Mouse (Mus musculus): ENCODE results near the gene Mapk12. TPM values are rescaled to one million over a fixed set of nuclear protein-coding genes. Genes with fewer than 3 reads are reported as not detected.

Mapk12 gene
- polyA plus RNA-seq, 1 experiment from 2014 or later: 23.0 TPM

DNA sequence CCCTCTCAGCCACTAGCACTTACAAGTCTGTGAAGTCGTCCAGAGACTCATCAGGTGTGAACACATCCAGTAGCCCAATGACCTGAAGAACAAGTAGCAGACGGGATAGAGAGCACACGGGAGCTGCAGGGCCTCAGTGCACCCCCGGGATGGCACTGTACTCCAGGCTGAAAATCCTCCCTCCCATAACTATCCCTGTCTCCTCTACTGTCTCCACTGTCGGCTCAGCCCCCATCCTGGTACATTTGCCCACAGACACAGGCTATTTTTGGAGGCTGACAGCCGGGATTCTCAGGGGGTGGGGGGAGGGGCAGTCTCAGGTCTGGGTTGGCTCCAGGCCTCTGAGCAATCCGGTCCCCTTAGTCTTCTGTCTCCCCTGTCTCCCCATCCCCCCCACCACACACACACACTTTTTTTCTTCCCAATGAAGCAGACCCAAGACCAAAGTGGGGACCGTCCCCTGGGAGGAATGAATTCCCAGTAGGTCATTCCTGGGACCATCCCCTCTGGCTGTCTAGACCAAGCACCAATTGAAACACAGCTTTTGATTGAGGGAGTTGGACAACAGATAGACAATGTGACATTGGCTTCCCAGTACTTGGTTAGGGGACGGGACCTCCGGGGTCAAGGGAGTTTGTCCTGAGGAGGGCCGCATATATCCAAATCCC lies 3.0 kb downstream of the Mapk12 start:
- no peak; the same call in 1 of the 2 replicates for ATAC-seq (ENCODE audit: insufficient number of reproducible peaks, insufficient read depth, low FRiP score, low read depth)
- Histone ChIP-seq H3K9me3 (ENCODE audit: control insufficient read depth, low read length) (no peaks in the 10 kb centered on the region), H3K4me1 (ENCODE audit: control insufficient read depth in 2 of 2, insufficient read depth in 2 of 2, low read length in 2 of 2) (peaks cover 24 to 25% of the 10 kb centered on the region in 2 experiments), H3K9ac (ENCODE audit: low read length) (peak overlapping the region; percentile 66), H3K27ac (replicated peaks in 1 of 2; ENCODE audit: control insufficient read depth in 1 of 2, insufficient read depth in 1 of 2, low read depth in 2 of 2, low read length in 2 of 2) (peak overlapping the region in 1 of 2 experiments; percentile 65; a peak in 3 of 4 replicates), H3K4me3 (ENCODE audit: control insufficient read depth in 1 of 2, insufficient read depth in 1 of 2, low read depth in 1 of 2, low read length in 2 of 2) (peak overlapping the region in 1 of 2 experiments; percentile 15; a peak in 2 of 4 replicates), H3K4me2 (ENCODE audit: low read length) (peak overlapping the region; percentile 50), H3K27me3 (ENCODE audit: control insufficient read depth, insufficient read depth, low read length) (peaks cover 21% of the 10 kb centered on the region; the same call in 1 of the 2 replicates), H3K36me3 (ENCODE audit: control insufficient read depth, insufficient read depth, low read length) (peaks cover 8% of the 10 kb centered on the region; the same call in 1 of the 2 replicates)
- WGBS: 36% methylated on average over 11 of the region's 11 CpGs

DNA sequence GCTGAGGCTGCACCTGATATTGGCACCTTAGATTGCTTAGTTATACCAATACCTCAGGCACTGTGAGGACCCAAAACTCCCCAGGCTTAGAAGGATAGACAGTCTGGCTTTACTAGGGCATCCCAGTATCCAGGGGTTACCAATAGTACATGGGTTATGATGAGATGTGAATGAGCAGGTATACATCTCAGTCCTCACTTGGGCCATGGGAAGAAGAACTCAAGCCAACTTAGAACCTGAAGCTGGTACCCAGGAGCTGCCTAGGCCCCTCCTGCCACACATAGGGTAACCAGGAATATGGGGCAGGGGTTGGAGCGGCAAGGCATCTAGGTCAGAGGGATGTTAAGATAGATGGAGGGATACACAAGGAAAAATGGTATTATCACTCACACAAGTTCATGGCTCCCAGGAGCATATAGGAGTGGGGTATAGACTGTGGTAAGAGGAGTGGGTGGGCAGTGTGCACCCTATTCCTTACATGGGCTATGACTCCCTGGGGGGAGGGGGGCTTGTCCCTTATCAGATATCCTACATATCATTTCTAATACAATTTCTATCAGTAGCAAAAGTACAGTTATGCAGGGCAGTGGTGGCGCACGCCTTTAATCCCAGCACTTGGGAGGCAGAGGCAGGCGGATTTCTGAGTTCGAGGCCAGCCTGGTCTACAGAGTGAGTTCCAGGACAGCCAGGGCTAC lies 3.9 kb downstream of the Mapk12 start:
- Histone ChIP-seq H3K4me3 (ENCODE audit: control insufficient read depth in 1 of 2, insufficient read depth in 1 of 2, low read depth in 1 of 2, low read length in 2 of 2) (no peak overlapping the region), H3K27me3 (ENCODE audit: control insufficient read depth, insufficient read depth, low read length) (peaks cover 14% of the 10 kb centered on the region; the same call in 1 of the 2 replicates), H3K9me3 (ENCODE audit: control insufficient read depth, low read length) (no peaks in the 10 kb centered on the region), H3K4me2 (ENCODE audit: low read length) (no peak overlapping the region; the same call in 1 of the 2 replicates), H3K4me1 (ENCODE audit: control insufficient read depth in 2 of 2, insufficient read depth in 2 of 2, low read length in 2 of 2) (peaks cover 24 to 25% of the 10 kb centered on the region in 2 experiments), H3K9ac (ENCODE audit: low read length) (no peak overlapping the region), H3K36me3 (ENCODE audit: control insufficient read depth, insufficient read depth, low read length) (peaks cover 16% of the 10 kb centered on the region; the same call in 1 of the 2 replicates), H3K27ac (replicated peaks in 1 of 2; ENCODE audit: control insufficient read depth in 1 of 2, insufficient read depth in 1 of 2, low read depth in 2 of 2, low read length in 2 of 2) (no peak overlapping the region)
- ATAC-seq (ENCODE audit: insufficient number of reproducible peaks, insufficient read depth, low FRiP score, low read depth): no peak
- WGBS: 94% methylated on average over 5 of the region's 5 CpGs

DNA sequence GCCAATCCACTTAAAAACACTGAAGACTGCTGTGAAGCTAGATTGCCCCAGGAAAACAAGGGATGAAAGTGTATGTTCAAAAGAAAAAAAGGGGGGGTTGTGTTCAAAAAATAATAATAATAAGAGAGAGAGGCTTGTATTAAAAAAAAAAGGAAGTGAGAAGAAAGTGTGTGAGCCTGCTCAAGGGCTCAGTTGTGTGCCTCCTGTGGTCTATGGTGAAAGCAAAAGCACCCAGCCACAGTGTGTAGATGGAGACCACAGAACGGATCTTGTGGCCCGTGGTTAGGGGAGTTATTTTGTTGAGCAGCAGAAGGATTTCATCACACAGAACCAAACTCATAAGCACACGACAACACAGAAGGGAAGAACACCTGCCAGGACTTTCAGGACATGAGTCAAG lies 9.2 kb downstream of the Mapk12 start:
- no peak overlapping the region for H3K27ac ChIP-seq (replicated peaks in 1 of 2; ENCODE audit: control insufficient read depth in 1 of 2, insufficient read depth in 1 of 2, low read depth in 2 of 2, low read length in 2 of 2)
- H3K36me3 ChIP-seq (ENCODE audit: control insufficient read depth, insufficient read depth, low read length): peaks cover 33% of the 10 kb centered on the region
- no peaks in the 10 kb centered on the region for H3K27me3 ChIP-seq (ENCODE audit: control insufficient read depth, insufficient read depth, low read length)
- H3K4me1 ChIP-seq (ENCODE audit: control insufficient read depth in 2 of 2, insufficient read depth in 2 of 2, low read length in 2 of 2): peaks cover 6 to 12% of the 10 kb centered on the region in 2 experiments; a peak in 3 of 4 replicates
- WGBS: 84% methylated on average over 3 of the region's 3 CpGs
- no peak overlapping the region for H3K9ac ChIP-seq (ENCODE audit: low read length)
- no peaks in the 10 kb centered on the region for H3K9me3 ChIP-seq (ENCODE audit: control insufficient read depth, low read length)
- no peak overlapping the region for H3K4me3 ChIP-seq (ENCODE audit: control insufficient read depth in 1 of 2, insufficient read depth in 1 of 2, low read depth in 1 of 2, low read length in 2 of 2)
- no peak for ATAC-seq (ENCODE audit: insufficient number of reproducible peaks, insufficient read depth, low FRiP score, low read depth)
- no peak overlapping the region for H3K4me2 ChIP-seq (ENCODE audit: low read length)

DNA sequence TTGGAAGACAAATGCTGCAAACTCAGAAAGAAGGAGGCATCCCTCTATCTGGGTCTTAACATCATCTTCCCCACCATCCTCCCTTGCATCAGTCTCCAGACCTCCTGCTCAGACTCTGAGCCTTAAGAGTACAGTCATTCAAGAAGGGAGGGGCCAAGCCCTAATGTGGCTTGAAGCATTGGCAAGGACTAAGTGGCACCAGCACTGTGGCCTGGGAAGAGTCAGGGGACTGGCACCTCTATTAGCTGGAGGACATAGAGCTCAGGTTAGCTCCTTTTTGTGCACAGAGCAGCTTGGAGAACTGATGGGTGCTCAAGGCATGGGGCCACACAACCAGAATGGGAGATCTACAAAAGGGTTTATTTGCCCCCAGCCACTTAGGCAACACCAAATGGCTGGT lies 10.3 kb downstream of the Mapk12 start:
- Histone ChIP-seq H3K27ac (replicated peaks in 1 of 2; ENCODE audit: control insufficient read depth in 1 of 2, insufficient read depth in 1 of 2, low read depth in 2 of 2, low read length in 2 of 2) (no peak overlapping the region), H3K9me3 (ENCODE audit: control insufficient read depth, low read length) (no peaks in the 10 kb centered on the region), H3K4me1 (ENCODE audit: control insufficient read depth in 2 of 2, insufficient read depth in 2 of 2, low read length in 2 of 2) (peaks cover 6 to 12% of the 10 kb centered on the region in 2 experiments; a peak in 3 of 4 replicates), H3K9ac (ENCODE audit: low read length) (no peak overlapping the region), H3K27me3 (ENCODE audit: control insufficient read depth, insufficient read depth, low read length) (no peaks in the 10 kb centered on the region), H3K36me3 (ENCODE audit: control insufficient read depth, insufficient read depth, low read length) (peaks cover 38% of the 10 kb centered on the region), H3K4me2 (ENCODE audit: low read length) (no peak overlapping the region), H3K4me3 (ENCODE audit: control insufficient read depth in 1 of 2, insufficient read depth in 1 of 2, low read depth in 1 of 2, low read length in 2 of 2) (no peak overlapping the region)
- no peak for ATAC-seq (ENCODE audit: insufficient number of reproducible peaks, insufficient read depth, low FRiP score, low read depth)

- Histone ChIP-seq H3K4me1 (ENCODE audit: control insufficient read depth in 2 of 2, insufficient read depth in 2 of 2, low read length in 2 of 2) (peaks cover 8 to 16% of the 10 kb centered on the region in 2 experiments; a peak in 3 of 4 replicates), H3K4me3 (ENCODE audit: control insufficient read depth in 1 of 2, insufficient read depth in 1 of 2, low read depth in 1 of 2, low read length in 2 of 2) (peak within 1 kb of the TSS; percentile 66 to 85), H3K27me3 (ENCODE audit: control insufficient read depth, insufficient read depth, low read length) (no peaks in the 10 kb centered on the region), H3K9me3 (ENCODE audit: control insufficient read depth, low read length) (no peaks in the 10 kb centered on the region), H3K36me3 (ENCODE audit: control insufficient read depth, insufficient read depth, low read length) (peaks cover 50% of the 10 kb centered on the region), H3K27ac (replicated peaks in 1 of 2; ENCODE audit: control insufficient read depth in 1 of 2, insufficient read depth in 1 of 2, low read depth in 2 of 2, low read length in 2 of 2) (peak within 1 kb of the TSS; percentile 82 to 85), H3K9ac (ENCODE audit: low read length) (peak within 1 kb of the TSS; percentile 78), H3K4me2 (ENCODE audit: low read length) (peak within 1 kb of the TSS; percentile 73)
- WGBS: 3% methylated on average over 36 of the region's 36 CpGs
- peak; percentile 78 for ATAC-seq (ENCODE audit: insufficient number of reproducible peaks, insufficient read depth, low FRiP score, low read depth)
Observed at GRCm38 (mm10) chr15:89128382-89129350, 11.8 kb downstream of the Mapk12 start, which contains the start of gene Hdac10. Gene Hdac10 (minus strand): TSS chr15:89128700.

DNA sequence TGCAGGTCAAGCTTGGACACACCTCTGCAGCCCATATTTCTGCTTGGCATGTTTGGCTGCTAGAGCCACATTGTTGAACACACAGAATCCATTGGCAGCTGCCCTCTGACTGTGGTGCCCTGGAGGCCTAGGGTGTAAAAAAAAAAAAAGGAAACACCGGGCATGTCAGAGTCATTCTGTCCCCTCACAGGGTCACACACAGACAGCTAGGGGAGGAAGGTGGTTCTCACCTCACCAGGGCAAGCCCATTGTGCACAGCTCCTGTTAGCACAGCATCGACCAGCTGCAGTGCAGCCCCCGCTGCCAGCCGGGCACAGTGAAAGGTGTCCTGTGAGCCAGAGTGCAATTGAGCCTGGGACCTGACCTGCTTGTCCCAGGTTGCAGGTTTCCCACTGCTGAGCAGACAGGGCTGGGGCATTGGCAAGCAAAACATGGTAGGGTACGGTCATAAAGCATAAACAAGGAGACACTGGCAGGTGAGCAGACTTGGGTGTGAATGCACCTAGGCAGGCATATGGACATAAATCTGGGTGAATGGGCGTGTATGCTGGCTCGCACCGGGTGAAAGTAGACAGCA lies 13.1 kb downstream of the Mapk12 start:
- Histone ChIP-seq H3K4me3 (ENCODE audit: control insufficient read depth in 1 of 2, insufficient read depth in 1 of 2, low read depth in 1 of 2, low read length in 2 of 2) (peak overlapping the region in 1 of 2 experiments; percentile 66; a peak in 3 of 4 replicates), H3K9me3 (ENCODE audit: control insufficient read depth, low read length) (no peaks in the 10 kb centered on the region), H3K4me1 (ENCODE audit: control insufficient read depth in 2 of 2, insufficient read depth in 2 of 2, low read length in 2 of 2) (peaks cover 13 to 20% of the 10 kb centered on the region in 2 experiments; a peak in 3 of 4 replicates), H3K4me2 (ENCODE audit: low read length) (peak overlapping the region; percentile 73), H3K27me3 (ENCODE audit: control insufficient read depth, insufficient read depth, low read length) (no peaks in the 10 kb centered on the region), H3K27ac (replicated peaks in 1 of 2; ENCODE audit: control insufficient read depth in 1 of 2, insufficient read depth in 1 of 2, low read depth in 2 of 2, low read length in 2 of 2) (0 out of 4 replicates have a peak overlapping the region, but pooled peaks of 1 of the 2 experiments have one; percentile 82), H3K9ac (ENCODE audit: low read length) (peak overlapping the region; percentile 78), H3K36me3 (ENCODE audit: control insufficient read depth, insufficient read depth, low read length) (peaks cover 42% of the 10 kb centered on the region)
- ATAC-seq (ENCODE audit: insufficient number of reproducible peaks, insufficient read depth, low FRiP score, low read depth): no peak
- WGBS: 78% methylated on average over 8 of the region's 8 CpGs
